Mouse (Mus musculus) brain, adult 2 months (tissue): Measurements from ENCODE around the gene Gm20708.
A peak's percentile ranks its signal among the peaks of the same experiment; 100 is the strongest.

ENCODE experiments used
- DNase-seq: peaks from one replicate; pipeline ENCODE4 v3.0.0; 2011; ENCODE audit warnings: low read depth, low spot score

Gene Gm20708

DNA sequence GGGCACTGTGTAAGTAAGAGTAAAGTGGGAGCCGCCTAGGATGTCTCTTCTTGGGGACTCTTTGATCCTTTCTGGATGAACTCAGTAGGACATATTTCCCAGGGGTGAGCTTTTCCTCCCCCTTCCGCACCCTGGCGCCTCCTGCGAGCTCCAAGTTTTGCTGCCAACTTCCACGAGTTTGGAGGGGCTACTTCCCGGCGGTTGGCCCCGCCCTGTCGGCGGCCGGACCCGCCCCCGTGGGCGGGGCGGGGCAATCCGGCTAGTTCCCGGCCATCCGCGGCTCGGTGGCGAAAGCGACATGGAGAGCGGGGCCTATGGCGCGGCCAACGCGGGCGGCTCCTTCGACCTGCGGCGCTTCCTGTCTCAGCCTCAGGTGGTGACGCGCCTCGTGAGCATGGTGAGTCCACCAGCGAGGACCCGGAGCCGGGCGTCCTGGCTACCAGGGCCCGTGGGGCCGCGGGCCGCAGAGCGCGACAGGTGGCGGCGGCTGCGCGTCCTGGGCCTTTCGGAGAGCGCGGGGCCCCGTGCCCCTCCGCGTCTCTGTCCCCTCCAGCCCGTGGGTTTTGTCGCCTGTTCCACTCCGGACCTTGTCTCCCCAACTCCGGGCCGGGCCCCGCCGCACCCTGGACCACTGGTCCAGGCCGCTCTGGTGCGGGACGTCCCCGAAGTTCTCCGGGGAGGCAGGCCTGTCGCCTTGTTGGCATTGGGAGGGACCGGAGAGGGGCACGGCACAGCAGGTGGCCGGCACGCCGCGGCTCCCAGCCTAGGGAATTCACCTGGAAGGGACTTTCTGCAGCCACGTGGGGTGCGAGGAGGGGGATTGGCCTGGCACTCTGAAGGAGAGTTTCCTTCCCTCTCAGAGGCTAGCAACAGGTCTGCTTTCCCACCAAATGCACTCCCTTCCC is at the start of gene Gm20708, which contains the start of gene Syngr2:
TSS of gene Gm20708 (plus strand) at position 262 of the 905 bp plus-strand sequence.
TSS of gene Syngr2 (plus strand) at position 262 of the 905 bp plus-strand sequence.
- DNase-seq: peak; percentile 43

DNA sequence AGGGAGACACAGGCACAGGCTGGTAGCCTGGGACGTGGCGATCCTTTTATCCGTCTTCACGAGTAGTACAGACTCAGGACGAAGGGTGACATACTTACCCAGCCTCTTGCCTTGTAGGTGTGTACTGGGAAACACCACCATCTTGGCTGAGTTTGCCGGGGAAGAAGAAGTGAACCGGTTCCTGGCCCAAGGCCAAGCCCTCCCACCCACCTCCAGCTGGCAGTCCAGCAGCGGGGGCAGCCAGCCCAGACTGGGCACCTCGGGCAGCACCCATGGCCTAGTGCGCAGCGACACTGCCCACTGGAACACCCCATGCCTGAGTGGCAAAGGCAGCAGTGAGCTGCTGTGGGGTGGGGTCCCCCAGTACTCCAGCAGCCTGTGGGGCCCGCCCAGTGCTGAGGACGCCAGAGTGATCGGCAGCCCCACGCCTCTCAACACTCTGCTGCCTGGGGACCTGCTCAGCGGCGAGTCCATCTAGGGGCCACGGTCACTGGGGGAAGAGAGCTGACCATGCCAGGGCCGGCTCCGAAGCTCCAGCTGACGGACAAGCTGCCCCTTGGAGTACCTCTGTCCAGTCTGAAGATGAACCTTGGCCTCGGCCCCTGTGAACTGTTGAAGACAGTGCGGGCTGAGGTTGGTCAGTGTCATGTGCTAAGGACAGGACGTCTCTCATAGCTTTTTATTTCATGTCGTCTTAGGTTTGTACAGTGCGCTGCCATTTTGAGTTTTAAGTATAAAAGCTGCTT is 48.9 kb upstream of the Gm20708 start:
- DNase-seq: peak; percentile 46

DNA sequence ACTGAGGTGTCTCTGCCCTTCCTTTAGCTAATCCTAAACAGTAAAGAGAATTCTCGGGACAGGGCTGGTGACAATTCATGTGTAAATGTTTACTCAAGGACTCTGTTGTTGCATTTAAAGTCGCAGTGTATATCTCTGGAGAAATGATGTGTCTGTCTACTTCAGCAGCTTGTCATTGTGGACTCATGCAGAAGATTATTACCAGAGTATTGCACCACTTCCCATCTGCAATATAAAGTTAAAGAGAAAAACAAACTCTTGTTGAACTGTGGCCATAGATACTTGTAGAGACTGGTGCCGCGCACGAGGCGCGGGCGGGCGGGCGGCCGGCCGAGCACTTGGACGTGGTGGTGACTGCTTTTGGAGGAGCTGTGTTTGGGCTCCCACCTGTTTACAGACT is 47.7 kb upstream of the Gm20708 start:
- DNase-seq: no peak

DNA sequence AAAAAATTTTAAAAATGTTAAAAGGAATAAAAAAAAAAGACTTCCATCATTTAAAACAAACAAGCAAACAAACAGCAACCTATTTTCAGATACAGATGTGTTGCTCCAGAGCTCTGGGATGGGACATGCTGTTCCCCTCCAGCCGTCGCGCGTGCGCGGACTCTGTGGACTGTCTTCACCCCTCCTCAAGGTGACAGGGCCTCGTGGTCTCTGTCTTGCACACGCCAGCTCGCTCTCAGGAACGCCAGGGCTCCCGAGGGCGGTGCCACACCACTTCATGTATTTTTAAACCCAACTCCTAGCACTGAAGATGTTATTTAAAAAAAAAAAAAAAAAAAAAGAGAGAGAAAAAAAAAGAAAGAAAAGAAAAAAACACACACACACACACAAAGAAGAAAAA is 47.2 kb upstream of the Gm20708 start:
- no peak for DNase-seq

DNA sequence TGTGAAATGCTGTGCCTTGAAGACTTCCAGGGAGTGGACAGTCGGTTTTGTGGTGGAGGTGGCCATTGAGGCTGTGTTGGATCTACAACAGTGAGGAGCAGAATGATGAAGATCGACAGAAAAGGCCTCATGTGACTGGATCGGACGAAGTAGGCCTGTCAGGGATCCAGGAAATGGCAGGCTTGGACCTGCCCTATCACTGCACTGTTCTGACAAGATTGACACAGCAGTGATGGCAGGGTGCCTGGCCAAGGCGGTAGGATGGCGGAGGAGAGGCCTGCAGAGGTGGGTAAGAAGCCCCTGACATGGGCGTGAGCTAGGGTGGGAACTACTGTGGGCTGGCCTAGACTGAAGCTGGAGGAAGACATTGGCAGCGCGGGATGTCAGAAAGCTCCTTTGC is 45.1 kb upstream of the Gm20708 start:
- no peak for DNase-seq

DNA sequence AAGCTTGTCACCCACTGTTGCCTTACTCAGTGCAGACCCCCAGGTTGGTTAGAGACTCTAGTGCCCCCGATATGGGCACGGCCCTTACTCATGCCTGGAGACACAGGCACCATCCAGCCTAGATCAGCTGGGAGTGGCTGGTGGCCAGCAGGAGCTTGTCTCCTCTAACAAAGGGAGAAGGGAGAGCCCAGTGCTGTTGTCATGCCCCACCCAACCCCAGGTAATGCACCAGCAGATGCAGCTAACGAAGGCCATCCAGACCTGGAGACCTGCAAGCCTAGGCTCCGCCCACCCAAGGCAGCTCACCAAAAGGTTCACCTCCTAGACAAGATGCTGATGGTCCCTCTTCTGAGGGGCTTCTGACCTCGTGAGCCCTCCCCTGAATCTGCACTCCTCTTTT is 44.1 kb upstream of the Gm20708 start:
- no peak for DNase-seq

DNA sequence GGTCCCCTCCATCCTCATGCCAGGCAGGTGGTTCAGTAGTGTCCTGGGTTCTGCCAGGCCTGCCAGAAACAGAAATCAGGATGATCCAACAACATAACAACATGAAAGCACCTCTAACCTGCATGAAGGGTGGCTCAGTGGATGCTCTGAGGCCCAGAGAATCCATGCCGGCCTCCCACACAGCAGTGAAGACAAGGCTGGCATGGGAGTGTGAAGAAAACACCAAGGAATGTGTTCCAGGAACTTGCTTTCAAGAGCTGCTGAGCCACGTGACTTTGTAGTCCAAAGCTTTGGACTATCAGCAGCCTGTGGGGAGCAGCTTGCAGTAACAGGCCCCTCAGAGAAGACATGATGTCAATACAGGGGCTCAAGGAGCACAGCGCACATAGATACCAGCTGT is 43.2 kb upstream of the Gm20708 start:
- peak; percentile 65 for DNase-seq

DNA sequence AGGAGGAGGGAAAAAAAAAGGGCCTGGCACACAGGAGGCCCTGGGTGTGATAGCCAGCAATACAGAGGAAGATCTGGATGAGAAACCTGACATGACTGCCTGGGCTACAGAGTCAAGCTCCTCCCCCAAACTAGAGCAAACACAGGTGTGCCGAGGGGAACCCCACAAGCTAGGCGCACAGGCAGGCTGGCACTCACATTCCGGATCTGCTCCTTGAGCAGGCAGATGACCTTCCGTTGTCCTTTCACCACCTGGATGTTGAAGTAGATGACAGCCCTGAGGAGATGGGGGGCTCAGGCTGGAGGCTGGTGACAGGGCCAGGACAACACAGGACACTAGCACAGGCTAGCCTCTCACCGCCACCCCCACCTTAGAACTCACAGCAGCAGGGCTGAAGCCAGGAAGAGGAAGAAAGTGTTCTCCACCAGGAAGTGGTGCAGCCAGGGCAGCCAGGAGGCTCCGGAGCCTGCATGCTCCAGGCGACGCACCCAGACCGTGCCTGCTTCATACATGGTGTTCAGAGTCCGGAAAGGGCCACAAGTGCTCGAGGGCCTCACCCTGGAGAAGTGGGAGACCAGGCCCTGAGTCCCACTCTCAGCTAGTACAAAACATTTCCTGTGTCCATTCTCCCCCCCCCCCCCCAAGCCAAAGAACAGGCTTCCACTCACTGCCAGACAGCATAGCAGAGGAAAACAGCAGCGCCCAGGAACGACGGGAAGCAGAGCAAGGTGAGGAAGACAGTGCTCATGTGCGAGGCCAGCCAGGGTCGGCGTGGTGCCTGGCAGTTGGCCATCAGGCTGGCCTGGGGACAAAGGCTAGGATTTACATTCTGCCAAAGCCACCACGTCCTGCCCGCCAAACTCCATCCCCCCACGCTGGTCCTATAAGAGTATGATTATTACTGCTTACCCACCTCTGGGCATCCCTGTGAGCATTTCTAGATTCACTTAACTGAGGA is 40.5 kb upstream of the Gm20708 start:
- no peak for DNase-seq

DNA sequence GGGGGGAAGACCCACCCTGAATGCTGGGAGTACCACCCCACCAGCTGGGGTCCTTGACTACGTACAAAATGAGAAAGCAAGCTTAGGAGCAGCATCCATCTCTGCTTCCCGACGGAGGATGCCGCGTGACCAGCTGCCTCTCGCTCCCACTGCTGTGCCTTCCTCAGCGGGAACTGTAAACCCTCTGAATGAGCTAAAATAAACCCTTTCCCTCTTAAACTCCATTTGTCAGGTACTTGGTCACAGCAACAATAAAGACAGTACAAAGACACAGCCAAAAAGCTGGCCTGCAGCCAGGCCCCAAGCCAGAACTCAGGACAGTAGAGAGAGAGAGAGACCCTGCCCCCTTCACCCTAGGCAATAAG is 39.8 kb upstream of the Gm20708 start:
- DNase-seq: no peak

DNA sequence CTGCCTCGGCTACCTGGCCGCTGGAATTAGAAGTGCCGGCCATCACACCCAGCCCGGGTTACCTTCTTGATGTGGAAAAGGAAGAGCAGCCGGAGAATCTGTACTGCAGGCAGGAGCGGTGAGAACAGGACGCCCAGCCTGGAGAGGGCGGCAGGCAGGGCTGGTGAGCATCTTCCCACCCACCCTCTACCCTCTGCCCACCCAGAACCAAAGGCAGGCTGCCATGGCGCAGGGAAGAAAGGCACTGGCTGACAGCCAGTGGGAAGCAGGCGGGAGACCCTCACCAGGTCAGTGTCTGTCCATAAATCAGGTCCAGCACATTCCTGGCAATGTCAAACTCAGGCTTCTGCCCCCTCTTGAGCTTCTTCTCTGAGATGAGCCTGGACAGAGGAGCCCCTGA is 39.1 kb upstream of the Gm20708 start:
- DNase-seq: no peak

DNA sequence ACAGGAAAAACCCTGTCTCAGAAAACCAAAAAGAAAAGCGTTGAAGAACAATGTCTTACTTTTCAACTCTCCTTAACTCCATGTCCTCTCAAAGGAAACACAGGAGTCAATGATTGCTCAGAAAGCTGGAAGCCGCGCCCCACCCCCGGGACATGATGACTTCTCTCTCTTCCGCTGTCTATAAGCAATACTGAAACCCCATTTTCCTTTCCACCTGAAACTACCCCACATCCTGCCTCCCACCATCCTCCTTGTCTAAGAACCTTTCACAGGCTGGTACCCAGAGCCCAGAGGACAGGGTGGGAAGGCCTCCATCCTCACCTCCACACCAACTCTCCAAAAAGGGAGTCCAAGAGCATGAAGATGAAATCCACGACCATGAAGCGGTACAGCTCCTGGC is 37.1 kb upstream of the Gm20708 start:
- DNase-seq: no peak

DNA sequence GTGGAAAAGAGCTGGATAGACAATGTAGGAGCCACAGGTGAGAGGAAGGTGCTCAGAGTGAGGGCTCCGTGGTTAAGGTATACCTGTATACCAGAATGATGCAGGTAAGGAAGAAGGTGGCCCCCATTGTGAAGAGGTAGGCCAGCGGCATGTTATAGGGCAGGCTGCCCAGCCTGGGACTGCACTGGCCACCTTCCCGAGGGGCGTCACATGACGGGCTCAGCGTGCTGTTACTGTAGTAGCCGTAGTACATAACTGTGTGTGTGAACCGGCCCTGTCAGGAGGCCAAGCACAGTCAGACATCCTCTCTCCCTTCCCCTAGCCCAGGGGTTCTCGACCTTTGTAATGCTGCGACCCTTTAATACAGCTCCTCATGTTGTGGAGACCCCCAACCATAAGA is 34.5 kb upstream of the Gm20708 start:
- DNase-seq: no peak

DNA sequence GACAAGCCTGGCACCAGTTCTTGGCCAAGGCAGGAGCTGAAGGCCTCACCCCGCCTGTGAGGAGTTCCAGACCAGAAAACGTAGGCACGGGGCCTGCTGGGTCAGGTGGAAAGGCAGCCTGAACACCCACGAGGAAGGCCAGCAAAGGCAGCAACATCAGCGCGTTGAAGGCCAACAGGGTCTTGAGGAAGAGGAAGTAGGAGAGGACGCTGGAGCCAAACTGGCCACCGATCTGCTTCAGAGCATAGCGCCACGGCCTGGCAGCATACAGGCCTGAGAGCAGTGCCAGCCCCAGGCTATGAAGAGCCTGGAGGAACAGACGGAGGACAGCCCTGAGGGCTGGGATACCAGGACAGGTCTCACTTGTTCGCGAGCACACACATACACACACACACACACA is 33.9 kb upstream of the Gm20708 start:
- DNase-seq: no peak

DNA sequence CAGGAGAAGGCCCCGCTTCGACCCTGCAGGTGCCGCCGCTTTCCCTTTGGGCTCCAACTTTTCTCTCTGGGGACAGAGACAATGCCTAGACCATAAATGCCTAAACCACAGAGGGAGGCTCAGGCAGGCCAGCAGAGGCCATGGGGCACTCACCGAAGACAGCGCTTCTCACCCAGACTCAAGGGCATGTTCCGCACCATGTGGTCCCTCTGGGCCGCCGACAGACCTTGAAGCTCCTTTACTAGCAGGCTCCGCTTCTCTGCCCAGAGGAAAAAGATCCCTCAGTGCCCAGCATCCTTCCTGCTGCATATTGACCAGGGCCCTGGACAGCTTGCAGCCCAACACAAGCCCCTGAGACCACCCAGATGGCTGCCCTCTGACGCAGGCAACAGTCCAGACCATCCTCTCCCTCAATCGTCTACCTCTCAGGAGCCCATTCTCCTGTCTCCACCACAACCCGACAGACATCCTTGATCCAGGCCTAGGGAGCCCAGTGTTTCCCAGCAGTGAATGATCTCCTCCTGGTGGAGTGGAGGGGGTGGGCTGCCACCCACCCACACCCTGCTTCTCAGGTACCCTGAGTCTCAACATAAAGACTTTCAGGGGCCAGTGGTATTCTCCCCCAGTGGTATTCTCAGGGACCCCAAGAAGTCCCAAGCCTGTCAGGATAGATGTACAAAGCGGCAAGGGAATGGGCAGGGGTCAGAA is 33.2 kb upstream of the Gm20708 start:
- DNase-seq: no peak

DNA sequence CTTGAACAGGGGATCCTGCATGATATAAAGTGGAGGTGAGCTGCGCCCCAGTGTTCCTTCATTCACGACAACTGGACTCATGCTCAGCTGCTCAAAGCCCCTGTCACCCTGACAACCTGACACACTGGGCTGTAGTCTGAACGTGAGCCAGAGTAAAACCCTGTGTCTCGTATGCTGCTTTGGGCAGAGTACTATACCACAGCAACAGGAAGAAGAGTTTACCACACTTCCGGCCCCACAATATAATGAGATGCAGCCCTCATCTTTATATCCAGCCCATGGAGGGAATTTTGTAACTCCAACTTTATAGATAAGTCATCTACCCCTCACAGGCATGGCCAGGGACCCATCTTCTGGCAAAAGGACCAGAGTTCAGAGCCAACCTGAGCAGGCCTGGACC is 32.4 kb upstream of the Gm20708 start:
- DNase-seq: no peak

DNA sequence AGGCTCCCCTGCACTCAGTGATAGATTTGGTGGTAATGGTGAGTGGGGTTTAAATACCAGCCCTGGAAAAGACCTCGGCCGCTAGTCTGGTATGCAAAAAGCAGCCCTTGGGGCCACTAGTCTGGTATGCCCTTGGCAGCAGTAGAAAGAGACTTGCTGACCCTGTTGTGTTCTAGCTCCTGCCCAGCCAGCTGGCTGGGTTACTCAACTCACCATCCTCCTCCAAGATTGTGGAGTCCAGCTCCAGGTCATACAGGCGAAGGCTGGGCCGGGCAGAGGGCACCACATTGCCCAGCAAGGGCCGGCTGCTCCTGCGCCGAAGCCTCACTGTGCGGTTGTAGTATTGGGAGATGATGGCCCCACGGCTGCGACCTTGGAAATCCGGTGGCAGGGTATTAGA is 31.4 kb upstream of the Gm20708 start:
- DNase-seq: no peak

DNA sequence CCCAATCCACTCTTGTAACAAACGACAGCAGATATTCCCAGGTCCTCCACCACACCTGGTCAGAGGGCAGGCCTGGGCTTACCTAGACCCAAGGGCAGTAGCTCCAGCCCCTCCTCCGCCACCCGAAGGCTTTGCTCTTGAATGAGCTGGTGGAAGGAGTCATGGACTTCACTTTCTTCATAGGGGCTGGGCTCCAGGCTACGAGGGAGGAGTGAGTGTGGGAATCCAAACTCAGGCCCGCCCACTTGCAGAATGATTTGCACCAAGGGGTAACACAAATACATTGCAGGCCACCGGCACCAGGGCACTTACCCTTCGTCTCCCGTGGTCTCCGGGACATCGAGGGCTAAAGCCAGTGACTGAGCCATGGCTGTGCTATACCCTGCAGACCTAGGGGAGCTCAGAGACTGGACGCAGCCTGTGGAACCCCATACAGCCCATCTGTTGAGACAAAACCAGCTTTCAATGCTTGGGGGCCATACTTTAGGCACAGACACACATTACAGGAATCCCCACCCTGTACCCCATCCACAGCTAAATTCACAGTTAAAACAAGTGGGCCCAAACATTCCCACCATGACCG is 30.5 kb upstream of the Gm20708 start:
- DNase-seq: no peak

DNA sequence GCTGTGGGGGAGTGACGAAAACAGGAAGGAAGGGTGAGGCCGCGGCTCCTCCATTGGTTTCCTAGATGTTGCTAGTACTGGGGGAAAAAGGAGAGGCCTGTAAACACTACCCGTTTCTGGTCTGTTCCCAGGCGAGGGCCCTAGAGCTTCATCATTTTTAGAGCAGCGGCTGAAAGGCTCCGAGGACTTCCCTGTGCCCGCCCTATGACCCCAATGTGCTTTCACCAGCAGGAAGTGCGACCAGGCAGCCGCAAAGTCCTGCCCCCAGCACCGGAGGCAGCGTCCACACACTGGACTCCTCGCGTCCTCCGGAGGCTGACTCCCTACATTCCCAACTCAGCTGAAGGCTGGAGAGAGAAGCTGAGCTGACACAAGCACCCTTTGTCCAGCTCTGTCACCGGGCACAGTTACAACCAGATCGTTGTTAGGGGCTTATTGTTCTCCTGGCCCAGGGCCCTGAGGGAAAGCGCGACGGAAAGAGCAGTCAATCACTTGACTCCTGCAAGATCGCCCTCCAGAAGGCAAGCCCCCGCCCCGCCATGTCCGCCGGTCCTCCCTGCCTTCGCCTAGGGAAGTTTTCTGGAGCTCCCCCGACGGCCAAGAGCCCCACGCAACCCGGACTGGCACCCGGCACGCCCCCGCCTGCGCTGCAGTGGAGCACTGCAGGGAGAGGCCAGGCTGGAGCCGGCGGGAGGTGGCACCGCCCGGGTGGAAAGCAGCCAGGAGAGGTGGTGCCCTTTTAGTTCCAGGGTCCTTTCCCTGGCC is 29.9 kb upstream of the Gm20708 start:
- peak; percentile 92 for DNase-seq

DNA sequence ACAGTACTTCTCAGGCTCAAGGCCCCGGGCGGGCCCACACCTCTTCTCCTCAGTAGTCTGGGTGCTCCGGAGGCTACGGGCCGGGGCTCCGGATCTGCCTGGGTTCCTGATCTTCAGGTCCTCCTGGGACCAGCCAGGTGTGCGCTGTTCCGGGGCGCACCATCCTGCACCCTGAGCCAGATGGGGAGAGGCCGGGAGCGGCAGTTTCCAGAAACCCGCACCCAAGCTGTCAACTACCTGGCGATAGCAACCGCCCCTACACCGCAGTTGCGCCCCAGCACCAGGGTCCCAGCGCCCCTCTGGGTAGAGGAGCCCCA is 29.3 kb upstream of the Gm20708 start:
- DNase-seq: no peak

DNA sequence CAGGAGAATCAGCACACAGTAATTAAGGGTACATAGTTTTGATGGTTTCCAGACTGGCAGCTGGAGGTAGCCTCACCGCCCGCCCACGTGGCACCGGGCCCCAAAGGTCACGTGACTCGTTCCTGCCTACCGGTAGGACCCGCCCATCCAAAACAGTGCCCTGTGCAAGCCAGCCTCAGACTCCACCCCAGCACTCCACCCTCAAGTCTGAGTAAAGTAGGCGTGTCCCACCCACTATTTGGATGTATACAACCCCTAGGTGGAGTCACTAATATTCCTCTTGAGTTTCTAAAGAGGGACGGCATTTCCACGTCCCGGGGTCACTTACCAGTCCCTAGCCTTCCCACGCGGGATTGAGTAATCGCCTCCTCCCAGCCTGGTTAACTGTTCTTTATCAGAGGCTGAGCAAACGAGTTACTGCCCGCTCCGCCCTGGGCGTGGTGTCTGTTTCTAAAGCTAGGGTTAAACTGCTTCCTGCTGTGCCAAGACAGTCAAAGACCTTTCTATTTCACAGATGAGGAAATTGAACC is 28.8 kb upstream of the Gm20708 start:
- peak; percentile 57 for DNase-seq
